In genomic region chr1:133155270-133155669, GRCm38 (mm10) we compare ENCODE assay signal across 16 mouse cellular contexts.
"Had no signal": no experiment of that assay in that cellular context is flagged by ENCODE, and none has a peak within 500 bp of the region (broad histone marks: within the 10 kb centered on the region; RNA-seq: fewer than 3 reads in every experiment).

No protein-coding gene starts in this region.

- H3K4me2 ChIP-seq: neural tube, embryonic 13.5 days; neural tube, embryonic 15.5 days; stomach, embryonic 15.5 days had no signal

- H3K27me3 ChIP-seq: stomach, embryonic 15.5 days had no signal

- H3K36me3 ChIP-seq: neural tube, embryonic 13.5 days; neural tube, embryonic 15.5 days; stomach, embryonic 15.5 days had no signal

- H3K27ac ChIP-seq: neural tube, embryonic 13.5 days; neural tube, embryonic 15.5 days; stomach, embryonic 15.5 days; stomach, postnatal 0 days had no signal

- DNase-seq: retina, postnatal 1 day; right cerebral cortex, adult 18-20 months; right cerebral cortex, postnatal 14 days; right cerebral cortex, postnatal 25 days; right cerebral cortex, postnatal 4 days; spleen, adult 18-20 months; thymus, adult 18-20 months; thymus, adult 2 months; thymus, postnatal 14 days; thymus, postnatal 25 days; thymus, postnatal 36 days; thymus, postnatal 4 days had no signal

- H3K9me3 ChIP-seq: neural tube, embryonic 13.5 days; neural tube, embryonic 15.5 days; stomach, embryonic 15.5 days had no signal

- H3K4me3 ChIP-seq: neural tube, embryonic 13.5 days; neural tube, embryonic 15.5 days; stomach, embryonic 15.5 days had no signal

- H3K9ac ChIP-seq: neural tube, embryonic 13.5 days; neural tube, embryonic 15.5 days; stomach, embryonic 15.5 days had no signal
